Mouse (Mus musculus): ENCODE data around the gene Inpp5d. TPM values are rescaled to one million over a fixed set of nuclear protein-coding genes. Genes with fewer than 3 reads are reported as not detected.

Gene Inpp5d
- polyA plus RNA-seq, 1 experiment, result 278 TPM

GRCm38 (mm10) chr1:87621858-87622279, 1.8 kb downstream of the Inpp5d start:
- Histone ChIP-seq H3K36me3 (ENCODE audit: control insufficient read depth, insufficient read depth, low read length) (no peaks in the 10 kb centered on the region), H3K4me3 (ENCODE audit: control insufficient read depth, insufficient read depth, low read length) (peak overlapping the region; percentile 85), H3K4me1 (replicated peaks; ENCODE audit: control insufficient read depth, insufficient read depth, low read length) (peaks cover 39% of the 10 kb centered on the region), H3K27ac (ENCODE audit: control insufficient read depth, insufficient read depth, low read length) (peak overlapping the region; percentile 28; the same call in 1 of the 2 replicates), H3K27me3 (ENCODE audit: control insufficient read depth, insufficient read depth, low read length) (no peaks in the 10 kb centered on the region)
- TF ChIP-seq CTCF (IDR thresholded peaks at IDR 0.05; ENCODE audit: borderline replicate concordance, control insufficient read depth, extremely low read depth, insufficient read depth, low read length, poor library complexity), result no peak
- no peak for TF ChIP-seq POLR2A (IDR thresholded peaks at IDR 0.05; ENCODE audit: control insufficient read depth, extremely low read depth, insufficient read depth, low read length, poor library complexity)
- 14% methylated on average over 3 of the region's 3 CpGs for WGBS
- DNase-seq, result peak; percentile 53

GRCm38 (mm10) chr1:87623977-87624666, 4.0 kb downstream of the Inpp5d start:
- no peak for DNase-seq
- Histone ChIP-seq H3K27me3 (ENCODE audit: control insufficient read depth, insufficient read depth, low read length) (no peaks in the 10 kb centered on the region), H3K27ac (ENCODE audit: control insufficient read depth, insufficient read depth, low read length) (no peak overlapping the region), H3K4me3 (ENCODE audit: control insufficient read depth, insufficient read depth, low read length) (no peak overlapping the region), H3K4me1 (replicated peaks; ENCODE audit: control insufficient read depth, insufficient read depth, low read length) (peaks cover 43% of the 10 kb centered on the region), H3K36me3 (ENCODE audit: control insufficient read depth, insufficient read depth, low read length) (no peaks in the 10 kb centered on the region)
- 73% methylated on average over 1 of the region's 1 CpGs for WGBS
- TF ChIP-seq POLR2A (IDR thresholded peaks at IDR 0.05; ENCODE audit: control insufficient read depth, extremely low read depth, insufficient read depth, low read length, poor library complexity) (no peak), CTCF (IDR thresholded peaks at IDR 0.05; ENCODE audit: borderline replicate concordance, control insufficient read depth, extremely low read depth, insufficient read depth, low read length, poor library complexity) (no peak)

GRCm38 (mm10) chr1:87624826-87625225, 4.7 kb downstream of the Inpp5d start:
- DNase-seq, result no peak
- H3K4me3 ChIP-seq (ENCODE audit: control insufficient read depth, insufficient read depth, low read length), result no peak overlapping the region
- no peak for TF ChIP-seq POLR2A (IDR thresholded peaks at IDR 0.05; ENCODE audit: control insufficient read depth, extremely low read depth, insufficient read depth, low read length, poor library complexity)
- no peak for TF ChIP-seq CTCF (IDR thresholded peaks at IDR 0.05; ENCODE audit: borderline replicate concordance, control insufficient read depth, extremely low read depth, insufficient read depth, low read length, poor library complexity)
- no peak overlapping the region for H3K27ac ChIP-seq (ENCODE audit: control insufficient read depth, insufficient read depth, low read length)
- WGBS, result 96% methylated on average over 2 of the region's 2 CpGs
- no peaks in the 10 kb centered on the region for H3K36me3 ChIP-seq (ENCODE audit: control insufficient read depth, insufficient read depth, low read length)
- peaks cover 39% of the 10 kb centered on the region for H3K4me1 ChIP-seq (replicated peaks; ENCODE audit: control insufficient read depth, insufficient read depth, low read length)
- no peaks in the 10 kb centered on the region for H3K27me3 ChIP-seq (ENCODE audit: control insufficient read depth, insufficient read depth, low read length)

- DNase-seq, result no peak
- no peaks in the 10 kb centered on the region for H3K36me3 ChIP-seq (ENCODE audit: control insufficient read depth, insufficient read depth, low read length)
- TF ChIP-seq CTCF (IDR thresholded peaks at IDR 0.05; ENCODE audit: borderline replicate concordance, control insufficient read depth, extremely low read depth, insufficient read depth, low read length, poor library complexity) (no peak), POLR2A (IDR thresholded peaks at IDR 0.05; ENCODE audit: control insufficient read depth, extremely low read depth, insufficient read depth, low read length, poor library complexity) (no peak)
- peaks cover 37% of the 10 kb centered on the region for H3K4me1 ChIP-seq (replicated peaks; ENCODE audit: control insufficient read depth, insufficient read depth, low read length)
- WGBS, result 71% methylated on average over 6 of the region's 6 CpGs
- H3K27me3 ChIP-seq (ENCODE audit: control insufficient read depth, insufficient read depth, low read length), result no peaks in the 10 kb centered on the region
- H3K4me3 ChIP-seq (ENCODE audit: control insufficient read depth, insufficient read depth, low read length), result no peak overlapping the region
- H3K27ac ChIP-seq (ENCODE audit: control insufficient read depth, insufficient read depth, low read length), result no peak overlapping the region; the same call in 1 of the 2 replicates
Measured at GRCm38 (mm10) chr1:87625254-87626025, 5.3 kb downstream of the Inpp5d start.

GRCm38 (mm10) chr1:87626344-87626743, 6.2 kb downstream of the Inpp5d start:
- Histone ChIP-seq H3K4me1 (replicated peaks; ENCODE audit: control insufficient read depth, insufficient read depth, low read length) (peaks cover 30% of the 10 kb centered on the region), H3K36me3 (ENCODE audit: control insufficient read depth, insufficient read depth, low read length) (no peaks in the 10 kb centered on the region), H3K27me3 (ENCODE audit: control insufficient read depth, insufficient read depth, low read length) (no peaks in the 10 kb centered on the region), H3K27ac (ENCODE audit: control insufficient read depth, insufficient read depth, low read length) (peak overlapping the region; percentile 14; the same call in 1 of the 2 replicates), H3K4me3 (ENCODE audit: control insufficient read depth, insufficient read depth, low read length) (no peak overlapping the region)
- no peak for TF ChIP-seq POLR2A (IDR thresholded peaks at IDR 0.05; ENCODE audit: control insufficient read depth, extremely low read depth, insufficient read depth, low read length, poor library complexity)
- TF ChIP-seq CTCF (IDR thresholded peaks at IDR 0.05; ENCODE audit: borderline replicate concordance, control insufficient read depth, extremely low read depth, insufficient read depth, low read length, poor library complexity), result no peak
- 4% methylated on average over 2 of the region's 2 CpGs for WGBS
- DNase-seq, result peak; percentile 75

- DNase-seq, result no peak
- Histone ChIP-seq H3K4me1 (replicated peaks; ENCODE audit: control insufficient read depth, insufficient read depth, low read length) (peaks cover 22% of the 10 kb centered on the region), H3K36me3 (ENCODE audit: control insufficient read depth, insufficient read depth, low read length) (no peaks in the 10 kb centered on the region), H3K27me3 (ENCODE audit: control insufficient read depth, insufficient read depth, low read length) (no peaks in the 10 kb centered on the region), H3K4me3 (ENCODE audit: control insufficient read depth, insufficient read depth, low read length) (no peak overlapping the region), H3K27ac (ENCODE audit: control insufficient read depth, insufficient read depth, low read length) (no peak overlapping the region)
- TF ChIP-seq CTCF (IDR thresholded peaks at IDR 0.05; ENCODE audit: borderline replicate concordance, control insufficient read depth, extremely low read depth, insufficient read depth, low read length, poor library complexity) (no peak), POLR2A (IDR thresholded peaks at IDR 0.05; ENCODE audit: control insufficient read depth, extremely low read depth, insufficient read depth, low read length, poor library complexity) (no peak)
- 90% methylated on average over 2 of the region's 2 CpGs for WGBS
Measured at GRCm38 (mm10) chr1:87628085-87628484, 8.0 kb downstream of the Inpp5d start.
